Mouse (Mus musculus): ENCODE results near the gene Wbp4. TPM values are rescaled to one million over a fixed set of nuclear protein-coding genes. Genes with fewer than 3 reads are reported as not detected.
"Not testable (repeated sequence)": the region's sequence is repeated elsewhere in the genome, so short reads cannot be mapped to it uniquely, and the experiment has no call there.

Gene Wbp4
- polyA plus RNA-seq, 1 experiment from 2014 or later: 29.5 TPM

GRCm38 (mm10) chr14:79486617-79486992 is 5.3 kb upstream of the Wbp4 start:
- 8% methylated on average over 8 of the region's 8 CpGs for WGBS
- peaks cover 41% of the 10 kb centered on the region for H3K4me1 ChIP-seq (replicated peaks)
- no peak for ATAC-seq (ENCODE audit: insufficient number of reproducible peaks, low FRiP score)
- peak overlapping the region; percentile 56 for H3K4me3 ChIP-seq
- peak overlapping the region; percentile 85 for H3K4me2 ChIP-seq
- H3K27ac ChIP-seq (ENCODE audit: poor library complexity, severe bottlenecking): 0 out of 2 replicates have a peak overlapping the region, but pooled peaks have one; percentile 28
- H3K9me3 ChIP-seq (replicated peaks): no peaks in the 10 kb centered on the region
- H3K9ac ChIP-seq: peak overlapping the region; percentile 57
- H3K36me3 ChIP-seq: 0 out of 2 replicates have a peak, but pooled peaks cover under 1% of the 10 kb centered on the region
- no peaks in the 10 kb centered on the region for H3K27me3 ChIP-seq (replicated peaks)

GRCm38 (mm10) chr14:79483611-79484120 is 2.3 kb upstream of the Wbp4 start:
- H3K4me1 ChIP-seq (replicated peaks): peaks cover 48% of the 10 kb centered on the region
- H3K4me2 ChIP-seq: peak overlapping the region; percentile 78
- peak overlapping the region; percentile 74; the same call in 1 of the 2 replicates for H3K4me3 ChIP-seq
- 74% methylated on average over 8 of the region's 8 CpGs for whole genome bisulfite sequencing
- no peak overlapping the region for H3K9ac ChIP-seq
- no peaks in the 10 kb centered on the region for H3K36me3 ChIP-seq
- H3K27me3 ChIP-seq (replicated peaks): no peaks in the 10 kb centered on the region
- no peak for ATAC-seq (ENCODE audit: insufficient number of reproducible peaks, low FRiP score)
- H3K27ac ChIP-seq (ENCODE audit: poor library complexity, severe bottlenecking): no peak overlapping the region
- H3K9me3 ChIP-seq (replicated peaks): no peaks in the 10 kb centered on the region

- H3K27ac ChIP-seq (ENCODE audit: poor library complexity, severe bottlenecking): peak overlapping the region; percentile 99
- 32% methylated on average over 15 of the region's 15 CpGs for WGBS
- H3K9ac ChIP-seq: peak overlapping the region; percentile 90
- H3K4me2 ChIP-seq: peak overlapping the region; percentile 78
- no peaks in the 10 kb centered on the region for H3K27me3 ChIP-seq (replicated peaks)
- peaks cover 6% of the 10 kb centered on the region for H3K36me3 ChIP-seq
- no peak for ATAC-seq (ENCODE audit: insufficient number of reproducible peaks, low FRiP score)
- no peaks in the 10 kb centered on the region for H3K9me3 ChIP-seq (replicated peaks)
- H3K4me3 ChIP-seq: peak overlapping the region; percentile 74
- H3K4me1 ChIP-seq (replicated peaks): peaks cover 44% of the 10 kb centered on the region
Observed at GRCm38 (mm10) chr14:79482747-79483355, 1.5 kb upstream of the Wbp4 start.

- Histone ChIP-seq H3K9me3 (replicated peaks) (no peaks in the 10 kb centered on the region), H3K4me2 (peak overlapping the region; percentile 78), H3K36me3 (peaks cover 12% of the 10 kb centered on the region), H3K9ac (peak overlapping the region; percentile 90), H3K27ac (ENCODE audit: poor library complexity, severe bottlenecking) (peak overlapping the region; percentile 99), H3K4me3 (peak overlapping the region; percentile 74), H3K4me1 (replicated peaks) (peaks cover 39% of the 10 kb centered on the region), H3K27me3 (replicated peaks) (no peaks in the 10 kb centered on the region)
- under 1% methylated on average over 11 of the region's 11 CpGs for WGBS
- no peak for ATAC-seq (ENCODE audit: insufficient number of reproducible peaks, low FRiP score)
Observed at GRCm38 (mm10) chr14:79482251-79482661, 936 bp upstream of the Wbp4 start.

- under 1% methylated on average over 89 of the region's 96 CpGs for WGBS
- H3K9me3 ChIP-seq (replicated peaks): no peaks in the 10 kb centered on the region
- H3K27ac ChIP-seq (ENCODE audit: poor library complexity, severe bottlenecking): peak within 1 kb of the TSS; percentile 99
- H3K27me3 ChIP-seq (replicated peaks): no peaks in the 10 kb centered on the region
- peaks cover 24% of the 10 kb centered on the region for H3K36me3 ChIP-seq
- ATAC-seq (ENCODE audit: insufficient number of reproducible peaks, low FRiP score): peak; percentile 89
- H3K9ac ChIP-seq: peak within 1 kb of the TSS; percentile 90
- H3K4me1 ChIP-seq (replicated peaks): peaks cover 28% of the 10 kb centered on the region
- H3K4me2 ChIP-seq: peak within 1 kb of the TSS; percentile 78
- peak within 1 kb of the TSS; percentile 74 for H3K4me3 ChIP-seq
Observed at GRCm38 (mm10) chr14:79480624-79481338, 539 bp downstream of the Wbp4 start, which contains the start of gene Elf1. Elf1 (plus strand) TSS chr14:79481194.

- Histone ChIP-seq H3K4me3 (no peak overlapping the region), H3K27me3 (replicated peaks) (no peaks in the 10 kb centered on the region), H3K9ac (no peak overlapping the region), H3K27ac (ENCODE audit: poor library complexity, severe bottlenecking) (no peak overlapping the region), H3K36me3 (peaks cover 85% of the 10 kb centered on the region), H3K4me2 (no peak overlapping the region), H3K9me3 (replicated peaks) (no peaks in the 10 kb centered on the region), H3K4me1 (replicated peaks) (no peaks in the 10 kb centered on the region)
- no peak for ATAC-seq (ENCODE audit: insufficient number of reproducible peaks, low FRiP score)
- WGBS: 88% methylated on average over 2 of the region's 2 CpGs
Observed at GRCm38 (mm10) chr14:79473384-79473783, 7.9 kb downstream of the Wbp4 start.

GRCm38 (mm10) chr14:79467621-79468020 is 13.7 kb downstream of the Wbp4 start:
- no peak for ATAC-seq (ENCODE audit: insufficient number of reproducible peaks, low FRiP score)
- 20% methylated on average over 3 of the region's 3 CpGs for WGBS
- Histone ChIP-seq H3K9ac (no peak overlapping the region), H3K4me3 (no peak overlapping the region), H3K4me1 (replicated peaks) (no peaks in the 10 kb centered on the region), H3K27me3 (replicated peaks) (no peaks in the 10 kb centered on the region), H3K4me2 (no peak overlapping the region), H3K27ac (ENCODE audit: poor library complexity, severe bottlenecking) (no peak overlapping the region), H3K36me3 (peaks cover 74% of the 10 kb centered on the region), H3K9me3 (replicated peaks) (no peaks in the 10 kb centered on the region)

- Histone ChIP-seq H3K27ac (ENCODE audit: poor library complexity, severe bottlenecking) (no peak overlapping the region), H3K4me3 (no peak overlapping the region), H3K4me1 (replicated peaks) (no peaks in the 10 kb centered on the region), H3K9me3 (replicated peaks) (no peaks in the 10 kb centered on the region), H3K36me3 (peaks cover 70% of the 10 kb centered on the region), H3K27me3 (replicated peaks) (no peaks in the 10 kb centered on the region), H3K4me2 (no peak overlapping the region), H3K9ac (no peak overlapping the region)
- no peak for ATAC-seq (ENCODE audit: insufficient number of reproducible peaks, low FRiP score)
- 87% methylated on average over 1 of the region's 1 CpGs for WGBS
Observed at GRCm38 (mm10) chr14:79465623-79466022, 15.7 kb downstream of the Wbp4 start.

GRCm38 (mm10) chr14:79460988-79461387 is 20.3 kb downstream of the Wbp4 start:
- Histone ChIP-seq H3K36me3 (peaks cover 44% of the 10 kb centered on the region), H3K27me3 (replicated peaks) (no peaks in the 10 kb centered on the region)

GRCm38 (mm10) chr14:79460401-79460800 is 20.9 kb downstream of the Wbp4 start:
- Histone ChIP-seq H3K9me3 (replicated peaks) (no peaks in the 10 kb centered on the region), H3K4me2 (no peak overlapping the region), H3K36me3 (peaks cover 39% of the 10 kb centered on the region), H3K4me1 (replicated peaks) (no peaks in the 10 kb centered on the region), H3K27ac (ENCODE audit: poor library complexity, severe bottlenecking) (no peak overlapping the region), H3K9ac (no peak overlapping the region), H3K4me3 (no peak overlapping the region), H3K27me3 (replicated peaks) (no peaks in the 10 kb centered on the region)
- WGBS: 79% methylated on average over 1 of the region's 1 CpGs
- ATAC-seq (ENCODE audit: insufficient number of reproducible peaks, low FRiP score): no peak

More at GRCm38 (mm10) chr14:79460988-79461387, 20.3 kb downstream of the Wbp4 start:
- ATAC-seq (ENCODE audit: insufficient number of reproducible peaks, low FRiP score): no peak
- Histone ChIP-seq H3K9me3 (replicated peaks) (no peaks in the 10 kb centered on the region), H3K27ac (ENCODE audit: poor library complexity, severe bottlenecking) (no peak overlapping the region), H3K9ac (no peak overlapping the region), H3K4me3 (no peak overlapping the region), H3K4me2 (no peak overlapping the region), H3K4me1 (replicated peaks) (no peaks in the 10 kb centered on the region)
- WGBS: 93% methylated on average over 4 of the region's 4 CpGs

- H3K9ac ChIP-seq; H3K4me2 ChIP-seq; H3K9me3 ChIP-seq (replicated peaks); H3K4me1 ChIP-seq (replicated peaks); H3K36me3 ChIP-seq; H3K4me3 ChIP-seq; ATAC-seq (ENCODE audit: insufficient number of reproducible peaks, low FRiP score); H3K27ac ChIP-seq (ENCODE audit: poor library complexity, severe bottlenecking); H3K27me3 ChIP-seq (replicated peaks): not testable (repeated sequence)
- 85% methylated on average over 8 of the region's 10 CpGs for WGBS
Observed at GRCm38 (mm10) chr14:79452591-79452934, 28.8 kb downstream of the Wbp4 start.
